Mouse (Mus musculus) T-cell, adult 2 months (primary cell): ENCODE results near the gene Elmo3.

ENCODE experiments used
- DNase-seq: peaks from one replicate; pipeline ENCODE4 v3.0.0; 2022; ENCODE audit warnings: low spot score

Elmo3 gene

DNA sequence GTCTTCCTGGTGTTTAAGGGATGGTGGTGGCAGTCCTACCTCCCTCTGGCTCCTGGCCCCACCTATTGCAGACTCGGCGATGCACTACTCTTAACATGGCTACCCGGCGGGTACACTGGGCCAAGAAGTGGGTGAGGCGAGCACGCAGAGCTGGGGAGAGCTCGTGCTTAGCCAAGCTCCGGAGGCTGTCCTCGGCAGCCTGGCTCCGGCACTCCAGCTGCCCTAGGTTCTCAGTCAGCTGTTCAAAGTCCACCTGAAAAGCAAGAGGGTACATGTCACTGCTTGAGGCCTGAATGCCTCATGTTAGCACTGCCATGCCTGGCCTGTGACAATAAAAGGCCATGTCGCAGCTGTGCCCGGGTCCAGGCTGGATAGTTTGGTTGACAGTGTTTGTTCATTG lies 24.9 kb downstream of the Elmo3 start:
- no peak for DNase-seq

DNA sequence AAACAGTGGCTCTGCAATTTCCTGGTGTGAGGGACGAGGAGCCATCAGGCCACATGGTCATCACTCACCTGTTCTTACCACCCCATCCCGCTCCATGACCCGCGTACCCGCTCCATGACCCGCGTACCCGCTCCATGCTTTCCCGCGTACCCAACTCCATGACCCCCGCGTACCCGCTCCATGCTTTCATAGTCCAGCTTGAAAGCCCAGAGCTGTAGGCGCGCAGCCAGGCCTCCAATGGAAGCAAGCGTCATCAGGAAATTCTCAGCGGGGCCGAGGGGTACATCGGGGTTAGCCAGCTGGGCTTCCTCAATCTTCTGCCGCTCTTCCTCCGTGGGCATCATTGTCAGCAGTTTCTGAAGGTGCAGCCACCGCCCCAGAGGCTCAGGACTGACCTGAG lies 26.1 kb downstream of the Elmo3 start:
- DNase-seq = no peak

DNA sequence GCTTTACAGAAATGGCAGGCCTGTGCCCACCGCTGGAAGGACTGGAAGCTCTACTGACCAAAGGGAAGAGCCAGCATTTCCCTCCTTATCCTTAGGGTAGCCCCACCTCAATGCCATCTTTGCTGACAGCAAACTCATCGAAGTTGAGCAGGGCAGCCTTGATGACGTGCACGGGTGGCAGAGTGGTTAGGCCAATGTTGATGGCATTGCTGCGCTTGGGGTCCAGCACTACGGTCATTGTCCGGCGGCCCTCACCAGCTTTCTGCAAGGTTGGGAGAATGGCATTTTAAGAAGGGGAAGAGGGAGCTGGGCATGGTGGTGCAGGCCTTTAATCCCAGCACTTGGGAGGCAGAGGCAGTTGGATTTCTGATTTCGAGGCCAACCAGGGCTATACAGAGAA lies 26.5 kb downstream of the Elmo3 start:
- no peak for DNase-seq

DNA sequence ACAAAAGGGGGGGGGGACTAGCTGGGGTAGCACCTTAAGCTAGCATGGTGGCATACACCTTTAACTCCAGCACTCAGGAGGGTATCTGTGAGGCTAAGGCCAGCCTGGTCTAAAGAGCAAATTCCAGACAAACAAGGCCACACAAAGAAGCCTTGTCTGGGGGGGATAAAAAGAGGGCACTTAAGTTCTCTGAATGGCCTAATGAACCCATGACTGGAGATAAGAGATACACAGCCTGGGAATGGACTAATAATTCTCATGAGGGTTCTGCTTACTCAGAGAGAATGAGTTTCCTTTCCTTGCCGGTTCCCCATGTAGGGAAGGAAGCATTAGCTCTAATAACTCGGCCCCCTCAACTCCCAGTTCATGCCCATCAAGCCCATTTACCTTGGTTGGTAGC lies 27.1 kb downstream of the Elmo3 start:
- DNase-seq = no peak

DNA sequence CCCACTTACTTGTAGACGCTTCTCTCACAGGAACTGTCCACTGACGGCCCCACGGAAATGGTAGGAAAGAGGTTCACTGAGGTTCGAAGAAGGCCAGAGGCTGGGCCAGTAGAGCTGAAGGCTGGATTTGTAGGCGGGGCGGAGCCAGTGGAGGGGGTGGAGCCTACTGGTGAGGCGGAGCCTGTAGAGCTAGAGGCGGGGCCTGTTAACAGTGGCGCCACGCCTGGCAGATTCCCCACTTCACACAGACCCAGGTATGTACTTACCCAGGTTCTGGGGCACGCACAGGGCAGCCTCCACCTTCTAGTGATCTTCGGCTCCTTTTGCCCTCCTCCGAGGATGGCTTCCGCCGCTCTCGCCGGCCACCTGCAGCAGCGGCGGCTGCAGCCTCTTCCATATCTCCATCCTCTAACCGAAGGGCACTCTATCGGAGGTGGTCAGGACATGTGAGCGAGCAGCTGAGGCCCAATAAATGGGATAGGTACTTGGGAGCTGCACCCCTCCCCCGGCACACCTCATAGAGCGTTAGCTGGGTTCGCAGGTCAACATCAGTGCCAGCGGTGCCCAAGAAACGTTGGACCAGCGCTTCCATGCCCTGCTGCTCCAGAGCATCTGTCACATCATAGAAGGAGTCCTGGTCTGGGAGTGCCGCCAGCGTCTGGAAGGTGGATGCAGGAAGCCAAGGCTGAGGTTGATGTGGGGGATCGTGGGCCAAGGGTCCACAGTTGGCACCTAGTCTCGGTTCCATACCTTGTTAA lies 31.2 kb downstream of the Elmo3 start:
- DNase-seq = no peak

DNA sequence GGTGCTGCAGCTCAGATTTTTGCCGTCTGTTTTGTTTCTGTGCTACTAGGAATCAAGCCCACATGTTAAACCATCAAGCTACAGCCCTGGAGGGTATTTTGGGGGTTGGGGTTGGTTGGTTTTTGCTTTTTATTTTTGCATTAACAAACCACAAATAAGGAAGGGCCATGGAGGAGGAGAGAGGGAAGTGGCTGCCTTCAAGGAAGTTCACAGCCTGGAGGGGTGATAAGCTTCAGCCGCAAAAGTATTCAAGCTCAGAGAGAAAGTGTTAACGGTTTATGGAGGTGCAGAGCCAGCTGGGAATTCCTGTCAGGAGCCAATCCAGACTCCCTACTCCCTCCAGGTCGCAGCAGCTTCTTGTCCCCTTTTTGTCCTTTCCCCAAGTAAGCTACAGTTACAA lies 33.6 kb downstream of the Elmo3 start:
- DNase-seq = no peak

DNA sequence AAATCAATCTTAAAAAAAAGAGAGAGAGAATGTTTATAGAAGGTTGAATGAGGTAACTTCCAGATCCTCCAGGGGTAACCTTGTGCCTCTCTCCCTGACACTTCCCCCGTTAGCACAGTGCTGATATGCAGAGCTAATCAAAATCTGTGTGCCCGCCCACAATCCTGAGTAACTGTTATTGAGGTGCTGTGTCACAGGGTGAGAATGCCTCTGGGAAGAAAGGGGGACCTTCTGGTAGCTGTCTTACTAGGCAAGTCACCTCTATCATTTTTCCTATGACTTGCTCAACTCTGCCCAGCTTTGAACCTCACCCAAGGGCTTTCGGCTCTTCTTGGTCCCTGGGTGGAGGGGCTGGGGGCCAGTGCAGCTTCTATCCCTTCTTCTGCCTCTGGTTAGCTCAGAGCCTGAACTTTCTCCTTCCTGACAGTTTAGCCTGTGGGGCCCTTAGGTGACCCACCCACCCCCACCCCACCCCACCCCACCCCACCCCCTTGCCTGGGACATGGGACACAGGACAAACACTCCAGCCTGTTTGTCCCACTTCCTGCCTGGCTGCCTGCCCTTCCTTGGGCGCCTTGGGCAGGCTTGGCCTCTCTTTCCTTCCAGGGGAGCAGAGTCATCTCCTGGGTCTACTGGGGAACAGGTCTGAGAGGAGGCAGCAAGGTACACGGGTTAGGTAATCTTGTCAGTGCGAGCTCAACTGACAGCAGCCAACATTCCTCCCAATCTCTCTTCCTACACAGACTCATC lies 34.7 kb downstream of the Elmo3 start:
- DNase-seq = no peak

DNA sequence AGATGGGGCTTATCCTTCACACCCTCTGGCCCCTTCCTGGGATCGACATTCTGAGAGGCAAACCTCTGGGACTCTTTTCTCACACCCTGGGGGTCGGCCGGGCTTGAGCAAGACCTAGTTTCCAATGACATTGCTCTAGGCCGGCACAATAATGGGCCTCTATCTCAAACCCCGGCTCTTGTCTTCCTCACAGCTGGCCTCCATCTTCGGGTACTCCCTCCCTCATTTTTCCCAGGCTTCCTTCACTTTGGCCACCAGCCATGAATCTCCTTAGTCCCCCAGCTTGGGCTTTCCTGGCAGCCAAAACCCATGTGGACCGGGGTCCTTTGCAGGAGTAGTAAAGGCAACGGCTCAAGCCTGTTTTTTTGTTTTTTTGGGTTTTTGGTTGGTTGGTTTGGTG lies 36.0 kb downstream of the Elmo3 start:
- DNase-seq = no peak

DNA sequence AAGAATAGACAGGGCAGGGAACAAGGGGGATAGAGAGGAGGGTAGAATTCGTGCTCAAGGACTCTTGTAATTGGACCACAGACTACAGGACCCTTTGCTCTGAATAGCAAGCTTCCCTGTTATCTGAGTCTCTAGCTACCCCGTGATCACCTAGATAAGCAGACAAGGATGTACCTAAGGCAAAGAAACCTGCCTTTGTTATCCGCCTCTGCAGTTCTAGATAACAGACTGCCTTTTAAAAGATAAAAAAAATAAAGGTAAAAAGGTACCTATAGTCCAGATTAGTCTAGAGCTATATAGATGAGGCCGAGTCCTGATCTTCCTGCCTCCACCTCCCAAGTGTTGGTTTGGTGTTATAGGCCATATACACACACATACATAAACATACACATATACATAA lies 37.4 kb downstream of the Elmo3 start:
- no peak for DNase-seq

DNA sequence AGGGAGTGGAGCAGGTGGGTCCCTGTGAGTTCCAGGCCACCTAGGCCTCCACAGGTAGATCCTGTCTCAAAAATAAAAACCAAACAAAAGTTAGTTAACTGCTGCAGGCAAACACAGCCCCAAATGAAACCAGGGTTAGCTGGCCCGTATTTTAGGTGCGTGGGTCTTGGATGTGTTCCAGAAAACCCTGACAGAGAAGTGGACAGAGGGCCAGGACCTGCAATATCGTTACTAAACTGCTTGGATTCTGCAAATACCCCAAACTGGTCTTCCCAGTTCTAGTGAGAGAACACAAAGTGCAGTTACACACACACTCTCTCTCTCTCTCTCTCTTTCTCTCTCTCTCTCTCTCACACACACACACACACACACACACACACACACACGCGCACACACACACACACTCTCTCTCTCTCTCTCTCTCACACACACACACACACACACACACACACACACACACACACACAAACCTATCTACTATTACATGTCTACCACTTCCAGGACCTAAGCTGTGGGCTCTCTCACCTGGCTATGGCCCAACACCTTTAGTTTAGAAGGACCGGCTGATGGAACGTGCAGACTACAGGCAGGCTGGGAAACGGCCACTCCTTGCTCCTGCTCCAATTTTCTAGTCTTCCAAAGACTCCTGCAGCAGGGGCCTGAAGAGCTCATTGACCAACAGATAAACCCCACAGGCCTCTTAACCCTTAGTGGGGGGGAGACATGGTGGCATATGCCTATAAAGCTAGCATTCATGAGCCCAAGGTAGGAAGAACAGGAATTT lies 38.6 kb downstream of the Elmo3 start:
- no peak for DNase-seq

DNA sequence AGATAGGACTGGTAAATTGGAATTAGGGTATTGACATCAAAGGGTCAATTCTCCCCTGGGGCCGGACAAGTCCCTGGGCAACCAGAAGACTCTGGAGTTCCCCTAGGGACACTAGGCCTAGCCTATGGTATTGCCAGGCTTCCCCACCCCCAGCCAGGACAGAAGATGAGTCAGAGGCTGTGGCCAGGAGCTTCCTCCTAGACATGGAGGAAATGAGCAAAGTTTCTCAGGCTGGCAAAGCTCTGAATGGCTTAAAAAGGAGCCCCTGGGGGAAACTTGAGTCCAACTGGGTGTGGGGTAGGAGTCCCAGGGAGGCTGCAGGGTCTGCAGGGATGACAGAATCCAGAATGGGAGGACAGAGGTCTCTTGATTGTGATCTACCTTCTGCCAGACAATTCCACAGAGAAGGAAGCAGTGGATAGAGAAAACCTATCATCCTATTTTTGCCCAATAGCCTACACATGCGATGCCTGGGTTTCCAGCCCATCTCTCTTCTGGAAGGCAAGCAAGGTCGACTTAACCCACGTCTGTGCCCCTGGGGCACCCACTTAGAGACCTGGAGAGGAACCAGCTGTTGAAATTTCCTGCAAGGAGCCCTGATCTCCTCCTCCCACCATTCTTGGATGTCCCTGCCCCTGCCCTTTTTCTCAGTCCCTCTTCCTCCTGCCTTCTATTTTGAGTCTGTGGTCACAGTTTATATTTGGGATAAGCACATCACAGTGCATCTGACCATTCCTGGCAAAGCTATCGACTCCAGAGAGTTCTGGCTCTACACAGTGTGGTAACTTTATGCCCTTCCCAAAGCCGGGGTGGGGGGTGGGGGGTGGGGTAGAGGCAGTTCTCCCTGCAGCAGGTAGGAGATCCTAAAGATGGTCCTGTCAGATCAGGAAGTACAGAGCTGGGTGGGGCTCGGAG lies 39.9 kb downstream of the Elmo3 start:
- no peak for DNase-seq

DNA sequence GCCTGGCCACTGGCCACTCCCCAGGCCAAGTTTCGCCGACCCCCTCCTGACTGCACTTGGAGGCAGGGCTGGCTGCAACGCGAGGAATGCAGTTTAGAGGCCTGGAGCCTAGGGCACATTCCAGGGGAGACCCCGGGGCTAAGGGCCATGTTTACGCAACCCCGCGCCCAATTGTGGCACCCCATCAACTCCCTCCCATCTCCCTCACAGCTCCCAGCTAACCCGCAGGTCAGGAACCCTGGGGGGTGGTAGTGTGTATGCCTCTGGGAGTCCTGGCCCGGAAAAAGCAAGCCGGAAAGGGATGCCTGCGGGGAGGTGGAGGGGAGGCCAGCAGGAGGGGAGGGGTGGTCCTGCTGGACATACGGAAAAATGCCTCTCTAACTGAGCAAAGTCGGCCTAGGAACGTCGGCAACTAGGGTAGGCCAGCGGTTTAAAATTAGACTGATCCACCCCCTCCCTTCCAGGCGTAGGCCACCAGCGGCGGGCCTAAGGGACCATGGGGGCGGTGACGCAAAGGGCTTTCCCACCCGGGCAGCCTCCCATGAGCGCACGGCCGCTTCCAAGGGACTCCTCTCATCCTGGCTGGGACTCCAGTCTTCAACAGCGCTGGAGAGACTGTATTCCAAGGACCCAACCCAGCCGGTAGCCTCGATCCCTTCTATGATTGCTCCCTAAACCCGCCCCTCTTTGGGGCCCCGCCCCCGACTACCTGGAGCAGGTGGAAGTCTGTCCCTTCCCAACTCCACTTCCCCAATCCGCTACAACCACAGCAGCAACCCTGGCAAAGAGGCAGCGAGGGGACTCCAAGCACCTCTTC lies 41.4 kb downstream of the Elmo3 start:
- DNase-seq = no peak

DNA sequence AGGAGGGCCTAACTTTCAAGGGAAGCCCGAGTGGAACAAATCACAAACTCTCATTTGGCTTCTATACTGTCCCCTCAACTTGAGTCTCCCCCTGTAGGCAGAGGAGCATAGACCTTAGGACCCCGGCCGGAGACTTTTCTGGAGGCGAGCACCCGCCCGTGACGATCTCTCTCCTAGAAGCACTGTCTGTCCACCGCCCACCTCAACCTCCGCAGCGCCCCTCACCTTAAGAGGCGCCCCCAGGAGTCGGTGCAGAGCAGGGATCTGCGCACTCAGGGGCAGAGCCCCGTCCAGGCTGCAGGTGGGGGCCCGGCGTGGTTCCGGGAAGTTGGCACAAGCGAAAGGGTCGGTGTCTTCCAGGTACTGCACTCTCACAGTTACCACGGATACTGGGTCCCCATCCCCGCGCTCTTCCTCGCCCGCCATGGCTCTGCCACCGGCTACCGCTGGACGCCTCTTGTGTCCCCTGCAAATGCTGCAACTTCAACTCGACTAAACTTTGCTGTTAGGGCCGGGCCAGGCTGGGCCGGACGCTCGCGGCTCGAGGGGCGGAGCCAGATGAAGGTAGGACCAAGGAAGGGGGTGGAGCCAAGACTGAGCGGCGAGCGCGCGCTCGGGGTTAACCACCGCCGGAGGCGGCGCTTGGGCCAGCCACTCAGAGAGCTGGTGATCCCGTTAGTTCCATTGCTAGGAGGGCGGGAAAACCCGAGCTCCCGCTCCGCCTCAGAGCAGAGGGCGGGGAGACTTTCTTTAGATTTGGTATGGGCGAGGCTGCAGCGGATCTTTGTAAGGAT lies 42.2 kb downstream of the Elmo3 start, which contains the start of gene Fhod1:
TSS of gene Fhod1 (minus strand) at position 526 of the 794 bp plus-strand sequence.
- DNase-seq = peak; percentile 76

DNA sequence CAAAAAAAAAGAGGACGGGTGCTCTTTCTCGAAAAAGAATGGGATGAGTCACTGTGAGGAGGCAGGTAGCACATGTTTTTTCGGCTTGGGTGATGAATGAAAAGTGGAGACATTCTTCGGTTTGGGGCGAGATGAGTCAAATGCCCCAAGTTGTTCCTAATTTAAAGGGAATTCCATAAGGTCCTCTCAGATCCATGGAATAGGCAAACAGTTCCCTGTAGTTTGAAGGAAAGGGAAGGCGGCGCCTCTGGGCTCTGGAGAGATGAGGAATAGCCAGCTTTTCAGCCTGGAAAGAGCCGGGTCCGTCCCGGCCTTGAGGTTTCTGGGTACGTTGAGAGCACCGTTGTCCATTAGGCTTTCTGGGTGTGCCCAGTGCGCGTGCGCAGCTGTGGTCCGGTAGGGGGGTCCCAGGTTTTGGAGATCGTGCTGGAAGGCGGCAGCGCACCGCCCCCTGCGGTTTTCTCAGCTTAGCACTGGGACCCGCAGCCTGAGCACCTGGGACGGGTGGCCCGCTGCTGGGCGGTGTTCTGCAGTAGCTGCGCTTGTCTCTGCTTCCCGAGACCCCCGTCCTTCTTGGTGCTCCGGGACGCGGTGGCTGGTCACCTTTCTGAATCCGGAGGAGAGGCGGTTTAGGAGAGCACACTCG lies 43.2 kb downstream of the Elmo3 start, which contains the start of gene Slc9a5:
TSS of gene Slc9a5 (plus strand) at position 394 of the 646 bp plus-strand sequence.
- peak; percentile 22 for DNase-seq

DNA sequence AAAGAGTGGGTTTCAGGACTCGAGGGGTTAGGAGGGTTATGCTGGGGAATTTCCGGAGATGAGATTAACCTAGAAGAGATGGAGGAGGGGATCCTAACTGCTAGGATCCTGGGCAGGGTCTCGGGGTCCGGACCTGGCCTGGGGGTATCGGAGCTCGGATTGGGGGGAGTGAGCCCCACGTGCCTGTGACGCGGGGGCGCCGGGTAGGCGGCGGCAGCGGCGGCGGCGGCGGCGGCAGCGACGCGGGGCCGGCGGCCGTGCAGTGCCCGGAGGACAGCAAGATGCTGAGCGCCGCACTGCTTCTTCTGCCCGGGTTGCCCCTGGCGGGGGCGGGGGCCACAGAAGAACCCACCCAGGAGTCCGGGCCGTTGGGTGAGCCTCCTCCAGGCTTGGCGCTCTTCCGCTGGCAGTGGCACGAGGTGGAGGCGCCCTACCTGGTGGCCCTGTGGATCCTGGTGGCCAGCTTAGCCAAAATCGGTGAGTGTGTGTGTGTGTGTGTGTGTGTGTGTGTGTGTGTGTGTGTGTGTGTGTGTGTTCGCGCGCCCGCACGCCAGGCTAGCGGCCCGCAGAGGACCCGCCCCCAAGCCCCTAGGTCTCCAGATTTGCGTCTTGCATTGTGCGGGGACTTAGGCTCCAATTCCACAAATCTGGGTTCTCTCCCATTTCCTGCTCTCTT lies 43.8 kb downstream of the Elmo3 start:
- peak; percentile 16 for DNase-seq

DNA sequence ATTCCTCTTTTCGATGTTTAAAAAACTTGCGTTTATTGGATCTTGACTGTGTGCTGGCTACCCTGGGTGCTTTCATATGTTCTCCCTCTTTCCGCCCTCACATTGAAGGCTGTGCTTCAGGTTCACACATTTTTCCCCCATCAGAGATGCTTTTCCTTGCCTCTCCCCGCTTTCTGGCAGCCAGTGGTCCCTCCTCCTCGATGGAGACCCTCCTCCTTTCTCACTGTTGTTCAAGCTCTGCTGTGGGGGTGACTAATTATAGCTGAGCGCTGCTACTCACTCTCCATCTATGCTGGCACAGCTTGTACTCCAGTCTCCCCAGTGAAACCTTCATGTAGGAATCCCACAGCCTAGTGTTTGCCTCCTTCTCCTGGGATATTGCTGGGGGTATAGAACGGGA lies 44.8 kb downstream of the Elmo3 start:
- DNase-seq = no peak

DNA sequence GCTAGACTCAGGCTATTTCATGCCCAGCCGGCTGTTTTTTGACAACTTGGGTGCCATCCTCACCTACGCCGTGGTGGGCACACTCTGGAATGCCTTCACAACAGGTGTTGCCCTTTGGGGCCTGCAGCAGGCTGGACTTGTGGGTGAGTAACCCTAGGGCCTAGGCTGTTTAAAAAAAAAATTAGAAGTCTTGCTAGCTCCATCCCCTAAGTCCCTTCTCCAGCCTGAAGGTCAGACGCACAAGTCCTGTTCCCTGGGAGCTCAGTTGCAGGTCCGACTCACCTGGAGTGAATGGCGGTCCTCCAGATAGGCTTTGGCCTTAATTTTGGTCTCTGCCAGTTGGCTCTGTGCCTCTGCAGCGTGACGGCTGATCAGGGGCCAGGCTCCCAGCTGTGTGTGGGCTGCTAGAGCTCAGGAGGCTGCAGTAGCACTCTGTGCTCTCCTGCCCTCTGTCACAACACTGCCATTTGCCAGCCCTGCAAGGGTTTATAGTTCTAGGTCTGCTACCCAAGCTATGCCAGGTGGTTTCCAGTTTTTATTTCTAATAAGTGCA lies 48.3 kb downstream of the Elmo3 start:
- no peak for DNase-seq

DNA sequence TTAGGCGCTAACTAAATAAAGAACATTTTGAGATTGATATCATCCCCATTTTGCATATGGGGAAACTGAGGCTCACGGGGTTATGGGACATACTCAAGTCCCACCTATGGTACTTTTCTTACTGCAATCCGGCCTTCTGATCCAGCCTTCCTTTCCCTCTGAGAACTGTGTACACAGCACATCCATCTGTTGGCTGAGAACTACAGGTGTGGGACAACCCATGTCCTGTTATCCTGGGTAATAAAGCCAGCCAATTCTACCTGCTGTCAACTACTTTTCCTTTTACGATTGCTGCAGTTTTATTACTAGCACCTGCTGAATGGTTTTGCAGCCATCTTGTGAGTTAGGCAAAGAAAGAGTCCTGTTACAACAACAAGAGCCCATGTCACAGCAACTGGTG lies 49.1 kb downstream of the Elmo3 start:
- no peak for DNase-seq
